Mouse (Mus musculus) natural killer cell, adult 2 months (primary cell): ENCODE data around the gene Pde10a.

Source experiments
- DNase-seq, 2 experiments: peaks; one replicate each; pipeline ENCODE4 v3.0.0; 2022; ENCODE audit warnings: low spot score in 2 of 2

Gene Pde10a

DNA sequence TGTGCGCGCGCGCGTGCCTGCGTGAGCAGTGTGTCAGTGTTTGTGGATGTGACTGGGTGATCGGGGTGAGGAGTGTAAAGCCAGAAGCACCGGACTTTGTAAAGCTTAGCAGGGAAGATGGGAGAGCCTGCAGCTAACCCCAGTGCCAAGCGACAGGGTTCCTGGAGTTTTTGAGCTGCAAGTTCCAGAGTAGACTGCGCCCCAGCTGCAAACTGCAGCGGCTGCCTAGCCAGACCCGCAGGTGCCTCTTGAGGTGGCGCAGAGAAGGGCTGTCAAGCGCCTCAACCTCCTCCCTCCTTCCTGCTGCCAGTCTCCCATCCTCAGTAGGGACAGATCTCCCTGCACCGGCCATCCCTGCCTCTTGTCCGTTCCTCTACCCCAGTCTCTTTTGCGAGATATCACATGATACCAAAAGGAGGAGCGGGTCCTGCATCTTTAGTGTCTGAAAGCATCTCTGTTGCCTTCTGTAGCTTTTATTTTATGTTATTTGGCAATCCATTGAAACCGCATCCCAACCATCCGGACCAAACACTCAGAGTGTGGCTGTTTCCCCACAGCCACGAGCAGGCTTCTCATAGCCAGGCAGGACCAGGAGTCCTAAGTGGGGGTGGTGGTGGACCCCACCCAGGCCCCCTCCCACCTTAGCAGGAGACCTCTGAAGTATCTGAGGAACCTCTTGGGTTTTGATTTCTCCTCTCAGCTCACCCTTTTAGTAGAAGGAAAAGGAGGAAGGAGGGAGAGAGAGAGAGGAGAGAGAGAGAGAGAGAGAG is 984 bp downstream of the Pde10a start:
- DNase-seq: no peak

DNA sequence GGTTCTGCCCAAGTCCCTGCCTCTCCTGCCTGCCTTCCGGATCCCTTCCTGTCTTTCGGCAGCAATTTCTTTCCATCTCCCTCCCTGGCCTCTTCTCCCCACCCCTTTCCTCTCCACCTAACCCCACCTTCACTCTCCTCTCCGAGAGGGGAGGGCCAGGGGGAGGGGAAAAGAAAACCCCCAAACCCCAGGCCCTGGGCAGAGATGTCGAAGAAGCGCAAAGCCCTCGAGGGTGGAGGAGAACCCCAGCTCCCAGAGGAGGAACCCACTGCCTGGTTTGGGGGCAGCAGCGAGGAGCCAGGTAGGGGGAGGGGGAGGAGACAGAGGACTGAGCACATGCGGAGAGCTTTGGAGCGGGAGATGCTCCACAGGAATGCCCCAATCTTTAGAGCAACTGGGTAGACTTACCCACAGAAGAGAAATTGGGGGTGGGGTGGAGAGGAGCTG is 1.7 kb downstream of the Pde10a start:
- no peak for DNase-seq

DNA sequence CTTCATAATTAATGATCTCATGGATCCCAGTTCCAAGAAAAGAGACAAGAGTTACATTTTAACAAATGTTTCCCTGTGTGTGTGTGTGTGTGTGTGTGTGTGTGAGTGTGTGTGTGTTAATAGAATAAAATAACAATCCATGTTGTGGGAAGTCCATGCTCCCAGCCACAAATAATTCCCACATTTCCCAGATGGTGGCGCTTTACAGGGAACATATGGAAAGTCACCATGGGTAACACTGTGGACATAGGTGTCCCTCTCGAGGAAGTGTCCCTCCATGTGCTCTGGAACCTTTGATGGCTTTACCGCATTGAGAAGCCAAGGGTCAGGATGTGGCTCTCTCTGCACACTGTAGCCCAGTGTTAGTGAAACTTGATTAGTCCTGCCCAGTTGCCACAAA is 3.5 kb downstream of the Pde10a start:
- no peak for DNase-seq

DNA sequence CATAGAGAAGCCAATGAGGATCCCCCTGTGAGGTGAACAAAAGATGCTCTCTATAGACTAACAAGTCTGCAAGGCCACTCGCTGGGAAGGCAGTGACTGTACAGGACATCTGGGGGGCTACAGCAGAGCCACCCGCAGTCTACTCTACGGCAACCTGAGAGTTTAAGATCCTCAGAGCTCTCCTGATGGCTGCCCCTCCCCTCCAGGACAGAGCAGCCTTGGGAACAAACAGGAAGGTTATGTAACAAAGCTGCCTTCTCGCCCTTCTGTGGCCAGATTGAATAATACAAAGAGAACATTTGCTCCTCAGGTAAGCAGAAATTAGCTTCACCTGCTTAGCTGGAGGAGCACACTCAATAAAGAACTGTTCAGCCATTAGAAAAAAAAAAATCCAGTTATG is 7.4 kb downstream of the Pde10a start:
- DNase-seq: no peak

DNA sequence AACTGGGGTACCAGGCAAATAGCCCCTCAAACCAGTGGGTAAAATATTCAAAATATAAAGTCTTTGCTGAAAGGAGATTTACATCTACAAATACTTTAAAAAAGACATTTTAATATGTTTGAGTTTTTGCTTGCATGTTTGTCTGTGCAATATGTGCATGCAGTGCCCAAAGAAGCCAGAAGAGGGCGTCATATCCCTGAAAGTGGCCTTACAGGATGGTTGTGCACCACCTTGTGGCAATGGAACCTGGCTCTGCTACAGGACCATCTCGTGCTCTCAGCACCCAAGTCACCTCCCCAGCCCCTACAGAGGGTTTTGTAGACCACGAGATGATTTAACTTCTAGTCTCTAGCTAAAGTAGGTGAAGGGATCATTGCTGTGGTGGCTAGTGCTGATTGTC is 8.7 kb downstream of the Pde10a start:
- DNase-seq: no peak

DNA sequence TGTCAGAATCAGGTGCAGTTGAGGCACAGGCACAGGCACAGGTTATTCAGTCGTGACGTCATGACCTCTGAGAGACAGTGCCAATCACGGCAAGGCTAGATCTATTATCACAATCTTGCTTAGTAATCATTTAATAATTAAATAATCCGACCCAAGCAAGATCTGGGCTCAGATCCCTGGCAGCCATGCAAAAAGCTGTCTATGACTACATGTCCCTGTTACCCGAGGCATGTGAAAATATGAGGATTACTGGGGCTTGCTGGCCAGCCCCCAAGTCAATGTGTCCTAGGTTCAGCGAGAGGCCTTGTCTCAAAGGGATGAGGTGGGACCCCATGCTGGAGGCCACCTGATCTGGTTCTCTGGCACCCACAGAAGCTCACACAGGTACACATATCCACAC is 11.3 kb downstream of the Pde10a start:
- DNase-seq: no peak

DNA sequence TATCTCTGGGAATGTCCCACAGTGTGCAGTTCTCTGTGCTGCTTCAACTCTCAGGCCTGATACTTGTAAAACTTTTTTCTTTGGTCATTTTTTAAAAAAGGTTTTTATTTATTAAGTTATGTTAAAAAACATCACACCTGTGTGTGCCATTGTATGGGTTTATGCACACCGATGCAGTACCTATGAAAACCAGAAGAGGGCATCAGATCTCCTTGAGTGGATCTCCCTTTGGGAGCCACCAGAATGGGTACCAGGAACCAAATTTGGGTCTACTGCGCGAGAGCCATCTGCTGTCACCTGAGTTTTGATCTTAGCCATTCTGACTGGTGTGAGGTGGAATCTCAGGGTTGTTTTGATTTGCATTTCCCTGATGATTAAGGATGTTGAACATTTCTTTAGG is 12.9 kb downstream of the Pde10a start:
- no peak for DNase-seq

DNA sequence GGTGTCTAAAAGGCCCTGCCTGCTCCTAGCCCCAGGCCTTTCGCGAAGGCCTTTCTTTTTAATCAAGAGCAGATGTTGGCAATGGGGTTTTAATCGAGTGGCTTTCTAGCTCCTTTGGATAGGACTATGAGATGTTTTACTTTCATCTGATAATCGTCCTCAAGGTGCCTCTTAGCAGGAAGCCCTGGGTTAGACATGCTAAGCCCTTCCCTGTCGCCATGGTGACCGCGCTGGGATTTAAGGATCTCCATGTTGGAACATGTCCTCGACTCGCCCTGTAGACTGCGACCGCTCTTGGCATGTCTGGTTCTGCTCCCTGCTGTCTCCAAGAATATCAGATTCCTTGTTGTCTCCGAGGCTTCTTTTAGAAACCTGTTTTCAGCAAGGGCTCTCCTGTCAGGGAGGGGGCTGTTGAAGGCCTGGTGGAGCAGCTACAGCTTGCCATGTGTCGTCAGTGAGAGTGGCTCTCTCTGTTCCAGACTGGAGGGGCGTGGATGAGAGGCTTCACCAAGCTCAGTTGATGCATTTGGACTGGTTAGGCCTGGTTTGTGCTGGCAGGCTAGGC is 16.9 kb downstream of the Pde10a start:
- no peak for DNase-seq

DNA sequence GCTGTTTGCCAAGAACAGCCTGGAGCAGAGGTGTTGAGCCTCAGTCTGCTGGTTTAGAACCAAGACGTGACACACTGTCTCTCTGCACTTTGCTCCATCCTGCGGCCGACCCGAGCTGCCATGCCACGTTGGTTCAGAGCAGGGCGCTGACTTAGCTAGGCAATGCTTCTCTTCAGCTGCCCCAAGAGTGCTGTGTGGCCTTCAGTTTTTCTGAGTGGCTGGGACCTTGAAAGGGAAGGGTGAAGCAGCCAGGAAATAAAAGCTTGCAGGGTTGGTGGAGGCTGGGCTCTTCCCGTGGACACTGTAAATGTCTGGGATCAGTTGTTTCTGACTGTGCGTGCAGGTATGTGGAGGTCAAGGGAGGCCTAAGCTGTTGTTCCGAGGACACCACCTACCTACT is 21.2 kb downstream of the Pde10a start:
- no peak for DNase-seq

DNA sequence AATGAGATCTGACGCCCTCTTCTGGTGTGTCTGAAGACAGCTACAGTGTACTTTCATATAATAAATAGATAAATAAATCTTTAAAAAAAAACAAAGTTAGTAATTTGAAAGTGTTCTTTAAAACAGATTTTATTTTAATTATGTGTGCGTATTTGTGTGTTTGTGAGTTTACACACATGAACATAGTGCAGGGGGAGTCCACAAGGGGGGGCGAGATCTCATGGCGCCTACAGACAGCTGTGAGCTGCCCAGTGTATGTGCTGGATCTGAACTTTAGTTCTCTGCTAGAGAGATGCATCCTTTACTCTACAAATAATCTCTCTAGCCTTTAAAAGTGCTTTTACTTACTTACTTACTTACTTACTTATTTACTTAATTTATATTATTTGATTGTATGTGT is 23.6 kb downstream of the Pde10a start:
- DNase-seq: no peak

DNA sequence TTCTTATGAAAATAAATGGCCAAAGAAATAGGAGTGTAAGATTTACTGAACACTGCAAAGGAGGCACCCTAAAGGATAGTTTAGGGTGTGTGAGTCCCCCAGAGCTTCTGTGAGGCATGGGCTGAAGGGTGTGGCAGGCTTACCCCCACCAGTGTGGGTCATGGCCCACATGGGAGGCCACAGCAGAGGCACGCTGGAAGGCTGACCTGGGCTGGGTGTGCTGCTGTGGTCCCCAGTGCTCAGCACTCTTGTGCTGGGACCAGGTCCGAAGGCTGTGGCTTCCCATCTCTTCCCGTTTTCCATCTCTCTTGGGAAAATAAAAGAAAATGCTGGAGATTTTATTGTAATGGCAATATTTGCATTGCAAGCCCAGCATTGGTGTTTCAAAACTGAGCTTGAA is 26.5 kb downstream of the Pde10a start:
- DNase-seq: no peak

DNA sequence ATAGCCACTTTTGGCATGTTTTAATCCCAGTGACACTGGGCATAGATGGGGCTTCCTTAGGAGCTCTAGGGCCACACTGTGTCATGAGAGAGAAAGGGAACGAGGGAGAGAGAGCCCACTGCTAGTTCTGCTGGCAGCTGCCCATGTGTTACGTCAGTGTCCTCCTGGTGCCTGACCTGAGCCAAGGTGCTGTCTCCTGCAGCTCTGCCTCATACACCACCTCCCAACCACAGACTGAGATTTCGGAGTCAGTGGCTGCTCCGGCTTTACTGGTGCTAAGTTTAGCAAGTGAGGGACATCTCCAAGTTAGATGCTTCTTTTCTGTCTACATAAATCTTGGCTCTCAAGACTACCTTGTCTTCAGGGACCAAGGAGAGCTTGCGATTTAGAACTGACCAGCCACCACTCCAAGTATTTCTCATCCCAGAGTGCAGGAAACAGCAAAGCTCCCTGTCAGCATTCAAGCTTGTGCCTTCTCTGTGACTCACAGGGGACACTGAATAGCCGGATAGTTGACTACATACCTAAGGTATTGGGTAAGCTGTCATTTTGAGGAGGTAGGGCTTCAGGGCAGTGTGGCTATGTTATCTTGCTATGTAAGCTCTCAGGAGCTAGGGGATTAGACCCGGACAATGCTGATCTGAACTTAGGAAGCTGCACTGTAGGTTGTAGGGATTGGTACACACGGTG is 27.3 kb downstream of the Pde10a start:
- DNase-seq: no peak

DNA sequence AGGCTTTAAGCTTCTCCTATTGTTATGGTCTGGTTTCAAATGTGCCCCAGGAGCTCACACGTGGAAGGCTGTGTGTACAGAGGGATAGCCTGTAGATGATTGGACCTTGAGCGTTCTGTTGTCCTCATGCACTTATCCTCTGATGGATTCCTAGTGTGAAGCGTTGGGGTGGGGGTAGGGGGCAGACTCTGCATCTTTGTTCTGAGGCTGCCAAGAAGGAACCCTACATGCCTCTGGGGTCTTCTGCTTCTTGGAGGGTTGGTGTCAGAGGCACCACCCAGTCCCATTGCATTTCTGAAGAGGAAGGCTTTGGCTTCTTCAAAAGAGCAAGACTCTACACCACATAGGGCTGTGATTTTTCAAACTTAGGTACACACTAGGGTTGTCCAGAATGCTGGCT is 28.4 kb downstream of the Pde10a start:
- no peak for DNase-seq

DNA sequence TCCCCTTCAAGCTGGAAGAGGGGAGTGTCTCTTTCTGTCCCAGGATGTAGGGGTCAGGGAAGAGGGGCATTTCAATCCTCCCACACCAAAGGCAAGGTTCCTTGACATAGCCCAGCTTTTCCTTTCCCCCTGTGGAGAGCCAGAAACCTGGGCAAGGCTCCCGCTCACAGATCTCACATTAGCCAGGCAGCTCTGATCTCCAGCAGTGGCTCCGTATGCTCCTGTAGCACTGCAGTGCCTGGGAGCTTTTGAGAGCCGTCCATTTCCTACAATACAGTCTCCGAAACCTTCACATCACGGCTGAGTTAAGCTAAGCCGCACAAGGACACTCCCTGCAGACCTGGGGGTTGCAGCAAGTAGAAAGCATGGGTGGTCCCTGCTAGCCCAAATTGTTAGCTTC is 29.0 kb downstream of the Pde10a start:
- no peak for DNase-seq

DNA sequence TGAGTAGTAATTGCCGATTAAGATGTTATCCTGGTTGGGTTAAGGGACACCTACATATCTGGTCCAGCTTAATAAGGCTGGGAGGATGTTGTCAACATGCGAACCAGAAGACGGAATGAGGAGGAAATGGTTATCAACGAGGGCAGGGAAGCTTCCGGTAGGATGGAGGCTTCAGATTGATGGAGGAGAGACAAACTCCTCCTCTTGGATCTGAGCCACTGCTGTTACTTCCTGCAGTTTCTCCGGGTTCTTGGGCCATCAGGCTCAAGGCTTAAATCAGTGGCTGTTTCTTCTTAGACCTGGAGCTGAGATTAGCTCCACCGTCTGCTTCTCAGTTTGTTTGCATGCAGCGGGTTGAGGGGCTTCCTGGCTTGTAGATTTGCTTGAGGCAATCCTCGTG is 30.6 kb downstream of the Pde10a start:
- DNase-seq: no peak

DNA sequence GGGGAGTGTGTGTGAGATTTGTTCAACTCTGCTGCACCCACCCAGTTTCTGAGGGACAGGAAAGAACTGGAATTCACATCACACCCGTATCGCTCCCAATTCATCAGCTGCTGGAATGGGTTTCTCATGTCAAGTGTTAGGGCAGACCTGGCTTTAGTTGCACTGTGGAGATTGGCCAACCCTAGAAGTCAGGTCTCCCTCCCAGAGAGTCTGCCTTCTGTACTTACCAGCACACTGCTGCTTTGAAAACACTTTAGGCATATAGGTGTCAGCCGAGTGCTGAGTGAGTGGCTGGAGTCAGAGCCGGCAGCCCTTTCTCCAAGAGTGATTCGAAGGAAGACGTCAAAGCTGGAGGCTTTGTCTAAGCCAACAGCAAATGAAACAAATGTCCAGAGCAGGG is 31.1 kb downstream of the Pde10a start:
- no peak for DNase-seq

DNA sequence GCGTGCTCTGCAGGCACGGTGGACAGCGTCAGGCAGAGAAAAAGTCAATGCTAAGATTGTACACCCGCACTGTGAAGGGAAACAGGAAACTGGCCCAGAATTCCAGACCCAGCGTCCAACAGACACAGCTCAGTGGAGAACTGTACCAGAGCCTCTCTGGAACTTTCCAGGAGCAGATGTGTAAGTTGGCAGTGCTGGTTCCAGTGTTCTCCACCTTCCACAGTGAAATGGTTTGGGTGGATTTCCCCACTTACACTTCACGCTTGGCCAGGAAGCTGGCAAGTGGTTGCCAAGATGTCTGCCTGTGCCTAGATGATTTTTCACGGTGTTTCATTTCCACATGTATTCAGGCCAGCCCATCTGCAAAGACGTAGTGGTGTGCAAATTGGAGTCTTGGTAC is 32.8 kb downstream of the Pde10a start:
- no peak for DNase-seq

DNA sequence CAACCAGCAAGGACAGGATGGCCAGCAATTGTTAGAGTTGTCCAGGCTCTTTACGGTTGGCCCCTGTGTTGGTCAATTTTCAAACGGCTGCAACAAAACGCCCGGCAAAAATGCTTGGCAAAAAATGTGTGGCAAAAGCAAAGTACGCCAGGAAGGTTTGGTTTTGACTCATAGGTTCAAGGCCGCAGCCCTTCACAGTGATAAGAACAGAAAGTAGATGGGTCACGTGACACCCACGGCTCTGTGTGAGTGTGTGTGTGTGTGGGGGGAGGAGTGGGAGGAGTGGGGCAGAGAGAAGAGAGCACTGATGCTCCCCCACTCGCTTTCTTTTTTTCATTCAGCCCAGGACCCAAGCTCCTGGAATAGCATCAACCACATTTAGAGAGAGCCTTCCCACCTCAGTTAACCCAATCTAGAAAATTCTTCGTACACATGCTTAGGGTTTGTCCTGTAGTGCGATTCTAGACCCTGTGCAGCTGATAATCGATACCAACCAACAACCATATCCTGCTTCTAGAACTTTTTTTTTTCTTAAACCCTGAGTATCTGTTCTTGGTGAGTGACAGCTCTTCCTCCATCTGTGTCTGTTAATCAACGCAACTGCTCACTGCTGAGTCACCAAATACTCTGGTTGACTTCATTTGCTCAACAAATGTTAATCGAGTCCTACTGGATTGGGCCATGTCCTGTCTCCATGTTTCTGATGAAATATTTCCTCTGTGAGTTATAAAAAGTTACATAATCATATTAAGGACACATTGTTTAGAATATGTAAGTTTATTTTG is 37.1 kb downstream of the Pde10a start:
- no peak for DNase-seq

DNA sequence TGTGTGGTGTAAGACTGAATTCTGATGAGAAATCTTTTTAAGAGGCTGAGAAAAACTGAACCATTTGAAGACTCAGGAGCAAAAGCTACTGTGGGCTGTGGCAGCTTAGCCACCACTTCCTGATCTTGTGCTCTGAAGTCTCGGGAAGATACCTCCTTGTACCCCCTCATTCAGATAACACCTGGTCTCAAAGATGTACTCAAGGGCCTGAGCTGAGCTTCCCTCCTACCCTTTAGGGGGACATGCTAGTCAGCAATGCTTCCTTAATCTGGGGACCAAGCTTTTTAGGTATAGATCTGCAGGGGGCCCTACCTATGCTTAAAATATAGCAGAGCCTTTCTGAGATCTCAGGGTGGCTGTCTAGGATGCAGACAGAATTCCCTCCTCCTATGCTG is 37.7 kb downstream of the Pde10a start:
- no peak for DNase-seq

DNA sequence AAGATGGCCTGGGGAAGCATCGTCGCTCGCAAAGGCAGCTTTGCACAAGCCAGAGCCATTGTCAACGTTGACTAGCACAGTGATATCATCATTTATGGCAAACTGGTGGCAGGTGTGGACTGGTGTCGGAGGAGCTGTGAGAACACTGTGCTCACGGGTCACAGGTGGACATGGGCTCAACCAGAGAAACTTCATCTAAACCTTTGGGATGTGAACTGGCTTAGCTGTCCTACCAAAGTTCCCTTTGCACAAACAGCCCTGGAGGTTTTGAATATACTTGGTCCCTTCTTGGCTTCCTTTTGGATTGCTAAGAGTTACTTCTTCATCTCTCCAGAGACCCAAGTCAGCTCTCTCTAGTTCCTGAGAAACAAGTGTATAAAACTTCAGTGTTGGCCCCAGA is 41.7 kb downstream of the Pde10a start, which contains the start of gene Gm17087:
Gene Gm17087 (minus strand): TSS at position 101 of the 400 bp plus-strand sequence.
- no peak for DNase-seq

DNA sequence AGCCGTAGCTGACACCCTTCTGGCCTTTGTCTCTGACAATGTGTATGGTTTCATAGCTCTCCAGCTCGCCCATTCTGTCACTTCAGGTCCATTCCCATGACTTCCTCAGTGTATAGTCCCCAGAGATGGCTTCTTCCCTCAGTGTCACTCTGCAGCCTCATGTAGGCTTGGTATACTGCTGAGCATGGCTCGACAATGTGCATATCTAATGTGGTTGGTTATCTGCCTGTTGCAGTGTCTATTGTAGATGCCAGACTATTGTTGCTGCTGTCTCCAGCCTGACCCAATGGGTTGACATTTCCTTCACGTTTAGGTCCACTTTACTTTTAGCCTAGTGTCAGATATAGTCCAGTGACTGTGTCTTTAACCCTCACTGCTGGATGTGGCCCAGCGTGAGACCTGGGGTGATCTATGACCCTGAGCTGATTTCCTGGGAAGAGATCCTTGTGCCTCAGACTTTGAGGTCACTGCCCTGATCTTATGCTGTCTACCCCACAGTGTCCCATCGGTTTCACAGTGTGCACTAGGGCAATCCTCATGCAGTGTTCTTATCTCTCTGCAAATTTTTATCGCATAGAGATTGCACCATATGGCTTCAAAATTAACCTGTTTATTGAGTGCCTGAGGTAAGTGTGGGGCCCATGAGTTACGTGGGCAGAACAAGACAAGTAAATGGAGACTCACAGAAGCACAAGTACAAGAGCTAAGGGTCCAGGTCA is 48.5 kb downstream of the Pde10a start:
- no peak for DNase-seq

DNA sequence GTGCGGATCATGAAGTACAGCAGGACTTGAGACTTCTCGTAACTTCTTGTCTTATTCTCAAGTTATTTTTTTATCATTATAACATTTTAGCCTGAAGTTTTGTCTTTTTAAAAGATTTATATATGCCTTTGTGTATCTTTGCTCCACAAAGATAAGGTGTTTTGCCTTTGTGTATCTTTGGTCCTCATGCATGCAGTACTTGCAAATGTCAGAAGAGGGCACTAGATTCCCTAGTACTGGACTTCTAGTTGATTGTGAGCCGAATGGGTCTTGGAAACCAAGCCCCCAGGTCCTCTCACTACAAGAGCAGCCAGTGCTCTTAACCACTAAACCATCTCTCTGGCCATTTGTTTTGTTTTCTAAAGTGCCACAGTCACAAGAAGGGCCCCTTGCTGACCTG is 55.2 kb downstream of the Pde10a start:
- no peak for DNase-seq
